Mouse (Mus musculus) liver, embryonic 14.5 days (tissue): ENCODE results near the gene Atpaf2.

ENCODE experiments used
- CTCF ChIP-seq: IDR thresholded peaks from 2 replicates; pipeline ENCODE4 v1.5.1; 2016; ENCODE audit warnings: antibody characterized with exemption, low read depth, control low read depth
- EP300 ChIP-seq: IDR thresholded peaks from 2 replicates; pipeline ENCODE4 v1.6.1; 2016; ENCODE audit warnings: antibody characterized with exemption, low read depth

DNA sequence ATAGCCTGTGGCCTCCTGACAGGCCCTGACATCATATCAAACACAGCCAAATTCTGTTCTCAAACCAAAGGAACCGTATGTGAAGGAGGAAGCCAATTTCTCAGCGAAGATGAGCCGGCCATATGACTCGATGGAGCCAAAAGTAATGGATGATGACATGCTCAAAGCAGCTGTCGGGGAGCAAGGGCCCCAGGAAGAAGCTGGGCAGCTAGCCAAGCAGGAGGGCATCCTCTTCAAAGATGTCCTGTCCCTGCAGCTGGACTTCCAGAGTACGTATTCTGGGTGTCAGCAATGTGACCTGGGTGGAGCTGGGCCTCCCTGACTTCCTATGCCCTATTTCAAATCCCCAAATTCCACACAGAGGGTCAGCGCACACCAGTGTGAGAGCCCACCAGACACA lies 59.7 kb downstream of the Atpaf2 start:
- no peak for TF ChIP-seq EP300
- no peak for TF ChIP-seq CTCF
